Mouse (Mus musculus): ENCODE measurements at regions not wholly inside any gene's neighbourhood (a gene's known extent, or its start where the extent isn't known, plus 50 kb on each side); places are given as distances from the start of the nearest gene placed in this dataset.
A peak's percentile ranks its signal among the peaks of the same experiment; 100 is the strongest.

DNA sequence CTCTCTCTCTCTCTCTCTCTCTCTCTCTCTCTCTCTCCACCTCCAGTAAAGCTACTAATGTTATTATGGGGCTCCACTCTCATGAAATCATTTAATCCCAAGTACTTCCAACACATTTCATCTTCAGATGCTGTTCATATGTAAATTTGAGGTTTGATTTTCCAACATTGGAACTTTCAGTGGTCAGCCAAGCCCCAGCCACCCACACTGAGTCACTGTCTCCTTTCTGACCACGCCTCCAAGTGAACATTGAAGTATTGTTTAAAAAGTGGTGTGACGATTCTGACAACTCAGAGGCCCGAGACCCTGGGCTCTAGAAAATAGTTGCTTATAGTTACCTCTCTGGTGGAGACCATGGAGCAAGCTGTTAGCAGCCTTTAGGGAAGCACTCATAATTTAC lies 313.3 kb downstream of the Qdpr start:
- DNase-seq (ENCODE audit: low spot score), result no peak

DNA sequence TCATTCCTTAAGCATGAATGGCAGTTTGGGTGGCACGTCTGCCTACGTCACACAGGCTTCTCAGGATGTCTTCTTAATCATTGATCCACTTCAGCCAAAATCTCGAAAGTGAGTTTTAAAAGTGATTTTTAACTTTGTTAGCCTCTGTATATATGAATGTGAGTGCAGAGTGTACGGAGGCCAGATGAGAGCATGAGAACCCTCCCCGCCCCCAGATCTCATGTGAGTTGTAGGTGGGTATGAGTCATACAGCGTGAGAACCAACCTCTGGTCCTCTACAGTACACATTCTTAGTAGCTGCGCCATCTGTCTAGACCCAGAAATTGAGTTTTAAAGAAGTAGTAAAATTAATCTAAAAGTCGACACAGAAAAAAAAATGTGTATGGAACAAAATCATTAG lies 322.1 kb downstream of the Qdpr start:
- DNase-seq (ENCODE audit: low spot score), result no peak

DNA sequence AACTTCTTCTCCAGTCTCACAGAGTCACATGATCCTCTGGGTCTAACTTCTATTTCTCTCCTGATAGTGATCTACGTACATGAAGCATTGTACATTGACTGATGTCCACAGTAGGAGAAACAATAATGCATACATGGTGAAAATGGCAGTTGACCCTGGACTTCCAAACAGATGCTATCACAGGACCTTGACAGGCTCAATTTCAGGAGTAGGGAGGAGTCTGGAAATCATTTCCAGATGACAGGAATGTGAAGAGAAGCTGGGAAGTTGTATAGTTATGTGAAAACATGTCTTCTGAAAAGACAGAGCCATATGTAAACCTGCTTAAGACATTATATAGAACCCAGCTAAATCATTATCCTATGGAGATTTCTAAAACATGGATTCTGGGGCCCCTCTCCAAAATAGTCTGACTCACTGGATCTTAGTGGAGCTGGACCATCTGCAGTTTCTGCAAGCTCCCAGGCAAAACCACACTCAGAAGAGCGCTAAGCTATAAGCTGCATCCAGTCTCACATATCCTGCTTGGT lies 322.3 kb upstream of the Ldb2 start:
- DNase-seq (ENCODE audit: low spot score), result no peak

DNA sequence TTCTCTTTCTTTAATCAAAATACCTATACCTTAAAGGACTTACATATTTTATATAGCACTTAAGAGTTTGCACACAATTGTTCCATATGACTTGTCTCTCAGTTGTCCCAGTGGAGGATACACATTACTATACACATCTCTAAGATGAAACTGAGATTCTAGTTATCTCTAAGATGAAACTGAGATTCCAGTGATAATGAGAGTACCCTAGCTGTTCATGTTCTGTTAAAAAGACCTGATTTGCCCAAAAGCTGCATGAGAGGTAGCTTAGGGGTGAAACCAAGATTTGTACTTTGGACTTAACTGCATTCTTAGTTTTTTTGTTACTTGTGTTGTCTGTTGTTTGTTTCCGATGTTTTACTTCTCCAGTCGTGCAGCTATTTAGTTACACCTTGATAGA lies 320.3 kb upstream of the Ldb2 start:
- DNase-seq (ENCODE audit: low spot score), result no peak

DNA sequence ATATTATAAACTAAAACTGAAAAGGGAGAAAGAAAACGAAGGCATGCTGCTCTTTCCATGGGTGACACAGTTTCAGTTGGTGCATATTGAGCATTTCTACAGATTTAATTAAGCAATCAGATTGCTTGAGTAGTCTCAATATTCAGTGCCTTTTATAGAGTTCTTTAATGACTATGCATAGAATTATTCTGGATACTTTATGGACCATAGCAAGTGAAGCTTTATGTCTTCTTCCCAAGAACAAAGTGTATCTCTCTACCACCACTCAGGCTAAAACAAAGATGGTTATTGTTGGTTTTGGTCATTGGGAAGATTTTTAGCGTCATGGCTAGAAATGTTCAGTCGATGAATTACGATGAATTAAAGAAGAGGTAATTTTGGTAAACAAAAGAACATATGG lies 311.8 kb upstream of the Ldb2 start:
- no peak for DNase-seq (ENCODE audit: low spot score)

DNA sequence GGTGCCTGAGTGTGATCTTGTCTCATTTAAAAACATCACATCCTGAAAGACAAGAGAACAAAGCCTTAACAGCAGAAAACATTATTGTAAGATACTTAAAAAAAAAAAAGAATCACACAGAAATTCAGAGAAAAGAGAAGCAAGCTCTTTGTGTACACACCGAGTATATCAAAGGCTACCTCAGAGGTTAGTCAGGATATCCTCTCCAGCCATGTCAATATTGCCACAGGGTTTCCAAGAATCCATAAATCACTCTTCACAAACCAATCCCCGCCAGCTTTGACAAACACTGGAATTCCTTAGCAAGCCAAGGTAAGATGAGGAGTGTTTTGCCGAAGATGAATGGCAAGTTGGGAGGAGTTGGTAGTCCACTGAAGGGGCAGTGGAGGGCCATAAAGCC lies 311.3 kb upstream of the Ldb2 start:
- no peak for DNase-seq (ENCODE audit: low spot score)

DNA sequence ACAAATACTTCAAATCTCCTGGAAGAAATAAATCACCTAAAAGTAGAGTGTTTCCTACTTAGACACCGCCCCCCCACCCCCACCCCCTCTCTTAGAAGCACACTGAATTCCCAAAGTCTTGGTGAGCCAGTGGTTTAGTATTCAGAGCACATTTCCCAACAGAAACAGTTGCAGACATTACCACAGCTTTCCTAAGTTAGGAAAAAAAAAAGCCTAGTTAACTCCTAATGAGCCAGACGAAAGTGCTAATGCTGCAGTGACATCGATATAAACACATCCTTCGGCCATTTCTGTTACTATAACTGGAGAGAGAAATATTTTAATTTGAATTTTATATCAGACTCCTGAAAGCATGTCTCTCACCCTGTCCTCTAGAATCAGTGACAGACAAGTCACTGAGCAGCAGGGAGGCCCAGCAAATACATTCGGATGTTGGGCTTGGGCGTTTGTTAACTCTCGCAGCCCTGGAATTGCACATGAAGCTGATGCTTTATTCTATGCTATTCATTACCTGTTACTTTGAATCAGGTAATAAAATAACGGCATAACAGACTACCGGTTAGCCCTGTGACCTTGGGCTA lies 305.8 kb upstream of the Ldb2 start:
- no peak for DNase-seq (ENCODE audit: low spot score)

DNA sequence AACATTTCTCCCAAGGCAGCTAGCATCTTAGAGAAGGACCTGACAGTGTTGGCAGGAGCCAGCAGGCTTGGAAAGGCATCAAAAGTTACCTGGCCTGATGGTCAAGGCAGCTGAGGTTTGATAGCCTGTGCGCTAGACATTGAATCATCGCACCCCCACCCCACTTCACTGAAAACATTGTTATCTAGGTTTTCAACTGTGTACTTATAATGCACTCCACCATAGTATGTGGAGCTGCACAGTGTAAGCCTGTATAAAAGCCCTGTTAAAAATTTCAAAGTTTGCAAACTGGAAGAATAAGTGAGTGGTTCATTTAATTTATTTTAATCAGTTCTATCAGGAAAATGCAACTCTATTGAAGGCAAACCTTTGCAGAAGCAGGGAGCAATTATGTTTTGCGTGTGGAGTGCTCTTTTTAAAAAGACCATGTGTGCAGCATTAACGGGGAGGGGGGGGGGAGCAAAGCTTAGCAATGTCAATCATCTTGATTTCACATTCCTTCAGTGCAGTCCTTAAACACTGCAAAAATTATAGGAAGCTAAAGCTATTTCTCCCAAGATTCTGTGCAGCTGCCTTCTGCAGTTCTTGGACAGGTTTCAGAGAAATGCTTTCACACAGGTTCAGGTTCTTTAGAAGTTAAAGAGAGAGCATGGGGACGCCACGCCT lies 304.4 kb upstream of the Ldb2 start:
- no peak for DNase-seq (ENCODE audit: low spot score)

DNA sequence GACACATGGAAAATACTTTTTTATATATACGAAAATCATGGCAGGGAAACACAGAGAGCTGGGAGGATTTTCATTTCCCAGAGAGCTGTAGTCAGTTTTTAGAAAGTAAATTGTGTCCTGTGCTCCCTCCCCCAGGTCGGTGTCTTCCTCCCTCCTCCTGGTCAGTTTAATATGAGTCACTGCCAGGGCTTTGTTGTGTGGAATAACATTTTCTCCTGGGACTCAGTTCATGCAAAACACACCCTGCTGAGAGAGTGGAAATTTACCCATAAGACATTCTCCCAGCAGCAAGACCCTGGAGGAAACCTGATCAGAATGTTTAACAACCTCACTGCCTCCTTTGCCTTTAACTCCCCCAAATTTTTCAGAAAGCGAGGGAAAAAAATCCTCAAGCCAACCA lies 303.2 kb upstream of the Ldb2 start:
- peak; percentile 25 for DNase-seq (ENCODE audit: low spot score)

DNA sequence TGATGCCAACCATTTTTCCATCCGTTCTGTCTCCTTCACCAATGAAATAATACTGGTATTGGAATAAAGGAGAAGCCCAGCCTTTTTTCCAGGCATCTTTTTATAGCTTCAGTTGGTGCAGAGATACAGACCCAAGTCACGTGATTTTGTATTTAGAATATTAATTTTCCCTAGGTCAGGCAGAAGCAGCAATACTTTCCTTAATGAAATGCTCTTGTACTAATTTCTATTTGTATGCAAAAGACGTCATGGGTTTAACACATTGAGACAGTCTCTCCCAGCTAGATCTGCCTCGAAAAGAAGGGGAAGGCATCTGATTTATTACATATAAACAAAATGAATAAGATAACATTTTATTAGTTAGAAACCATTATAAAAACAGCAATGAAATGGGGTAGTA lies 302.3 kb upstream of the Ldb2 start:
- DNase-seq (ENCODE audit: low spot score), result no peak

DNA sequence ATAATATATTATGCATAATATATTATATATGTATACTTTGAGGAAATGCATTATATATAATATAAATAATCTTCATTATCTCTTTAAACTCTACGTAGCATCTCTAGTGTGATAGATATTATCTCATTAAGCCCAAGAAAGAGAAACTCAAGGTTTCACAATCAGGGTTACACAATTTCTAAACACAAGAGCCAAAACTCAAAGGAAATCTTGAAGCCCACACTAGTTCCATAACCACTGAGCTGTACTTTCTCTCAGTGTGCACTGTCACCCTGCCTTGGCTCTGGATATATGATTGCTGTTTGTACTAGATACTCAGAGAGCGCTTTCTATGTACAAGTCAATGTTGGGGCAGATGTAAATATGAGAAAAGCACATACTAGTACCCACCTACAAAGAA lies 299.6 kb upstream of the Ldb2 start:
- no peak for DNase-seq (ENCODE audit: low spot score)

DNA sequence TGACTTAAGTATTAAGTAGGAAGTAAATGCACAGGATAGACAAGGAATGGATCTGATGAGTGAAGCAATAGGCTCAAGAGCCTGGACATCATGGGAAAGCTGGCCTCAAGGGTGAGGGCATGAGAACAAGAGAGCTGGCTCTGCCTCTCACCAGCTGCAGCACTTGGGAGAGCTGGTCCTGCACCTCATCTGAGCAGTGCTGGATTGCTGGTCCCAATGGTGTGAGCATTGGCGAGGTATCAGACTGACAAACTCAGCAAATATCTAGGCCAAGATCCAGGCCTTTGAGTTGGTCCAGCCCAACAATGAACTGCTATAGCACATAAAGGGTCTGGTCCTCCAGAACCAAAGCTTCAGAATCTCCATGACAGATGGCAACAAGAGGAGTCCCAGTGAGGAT lies 298.5 kb upstream of the Ldb2 start:
- peak; percentile 30 for DNase-seq (ENCODE audit: low spot score)

DNA sequence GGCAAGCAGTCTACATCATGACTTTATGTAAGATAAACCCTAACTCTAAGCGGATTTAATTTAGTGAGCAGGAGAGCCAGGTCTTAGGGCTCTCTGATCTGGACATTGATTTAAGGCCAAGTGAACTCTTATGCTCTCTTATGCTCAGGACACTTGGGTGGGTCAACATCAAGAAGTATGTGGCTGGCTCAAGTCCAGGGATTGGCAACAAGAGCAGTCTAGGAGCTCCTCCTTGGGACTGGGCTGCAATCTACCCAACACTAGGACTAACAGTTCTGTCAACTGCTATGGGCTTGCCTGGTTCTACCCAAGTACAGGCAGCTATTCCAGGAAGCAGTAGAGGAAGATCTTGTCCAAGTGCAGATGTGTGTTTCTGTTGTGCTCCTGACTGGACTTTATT lies 285.3 kb upstream of the Ldb2 start:
- DNase-seq (ENCODE audit: low spot score), result no peak

DNA sequence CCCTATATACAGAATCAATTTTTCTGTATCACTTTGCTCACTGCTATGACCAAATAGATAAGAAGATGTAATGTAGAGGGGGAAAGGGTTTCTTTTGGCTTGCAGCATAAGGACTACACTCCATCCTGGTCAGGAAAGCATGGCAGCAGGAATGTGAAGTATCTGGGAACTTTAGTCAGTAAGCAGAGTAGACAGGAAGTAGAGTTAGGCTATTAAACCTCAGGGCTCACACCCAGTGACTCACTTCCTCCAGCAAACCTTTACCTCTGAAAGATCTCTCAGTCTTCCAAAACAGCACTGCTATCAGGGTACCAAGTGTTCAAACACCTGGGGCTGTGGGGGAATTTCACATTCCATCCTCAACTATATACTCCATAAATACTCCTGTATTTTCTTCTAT lies 283.1 kb upstream of the Ldb2 start:
- no peak for DNase-seq (ENCODE audit: low spot score)

DNA sequence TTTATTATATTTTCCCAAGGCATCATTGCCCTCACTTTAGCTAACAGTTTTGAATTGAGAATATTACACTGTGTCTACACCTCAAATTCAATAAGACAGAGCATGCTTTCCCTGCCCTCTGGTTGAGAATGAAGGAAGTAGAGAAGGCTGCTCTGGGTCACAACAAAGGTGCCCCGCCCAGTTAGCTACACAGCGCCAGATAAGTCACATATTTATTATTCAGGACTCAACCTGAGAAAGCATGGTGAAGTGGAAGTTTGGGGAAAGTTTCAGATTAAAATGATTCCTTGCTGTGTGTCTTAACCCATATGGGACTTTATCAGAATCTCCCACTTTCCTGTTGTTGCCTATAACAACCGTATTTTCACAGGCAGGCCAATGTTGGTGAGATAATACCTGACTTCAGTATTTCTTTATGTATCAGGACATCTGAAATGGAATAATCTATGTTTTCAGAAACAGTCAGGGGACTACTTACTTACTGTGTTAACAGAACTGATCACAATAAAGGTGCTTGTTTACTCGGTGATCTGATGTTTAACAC lies 276.9 kb upstream of the Ldb2 start:
- no peak for DNase-seq (ENCODE audit: low spot score)

DNA sequence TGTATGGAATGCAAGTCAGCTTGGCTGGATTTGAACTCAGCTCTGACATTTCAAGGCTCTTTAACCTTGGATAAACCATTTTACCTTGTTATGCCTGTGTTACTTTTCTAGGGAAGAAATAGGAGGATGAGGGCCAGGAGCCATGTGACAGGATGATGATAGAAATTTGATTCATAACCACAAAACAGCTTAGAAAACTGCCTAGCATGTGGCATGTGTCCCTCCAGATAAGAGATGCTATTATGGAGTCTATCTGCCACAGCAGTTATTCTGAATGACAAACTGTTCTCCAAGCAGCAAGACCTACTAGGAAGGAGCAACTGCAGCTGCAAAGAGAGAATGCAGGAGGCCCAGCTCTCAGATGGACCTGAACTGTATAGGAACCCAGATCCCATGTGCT lies 275.7 kb upstream of the Ldb2 start:
- DNase-seq (ENCODE audit: low spot score), result no peak

DNA sequence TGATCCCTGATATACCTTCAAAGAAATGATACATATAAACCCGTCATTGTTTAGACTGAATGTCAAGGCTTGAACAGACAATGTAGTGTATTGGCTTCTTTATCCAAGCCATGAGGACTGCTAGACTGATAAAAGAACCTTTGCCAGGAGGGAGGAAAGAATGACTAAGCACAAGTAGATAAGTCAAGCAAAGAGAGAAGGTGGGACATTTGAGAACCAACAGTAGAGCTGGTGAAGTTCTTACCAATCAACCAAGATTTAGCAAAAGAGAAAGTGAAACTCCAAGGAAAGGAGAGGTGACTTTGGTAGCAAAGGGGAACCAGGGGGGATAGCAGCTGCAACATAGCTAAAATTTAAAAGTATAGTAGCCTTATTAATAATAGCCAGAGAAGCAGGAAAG lies 273.0 kb upstream of the Ldb2 start:
- DNase-seq (ENCODE audit: low spot score), result no peak

DNA sequence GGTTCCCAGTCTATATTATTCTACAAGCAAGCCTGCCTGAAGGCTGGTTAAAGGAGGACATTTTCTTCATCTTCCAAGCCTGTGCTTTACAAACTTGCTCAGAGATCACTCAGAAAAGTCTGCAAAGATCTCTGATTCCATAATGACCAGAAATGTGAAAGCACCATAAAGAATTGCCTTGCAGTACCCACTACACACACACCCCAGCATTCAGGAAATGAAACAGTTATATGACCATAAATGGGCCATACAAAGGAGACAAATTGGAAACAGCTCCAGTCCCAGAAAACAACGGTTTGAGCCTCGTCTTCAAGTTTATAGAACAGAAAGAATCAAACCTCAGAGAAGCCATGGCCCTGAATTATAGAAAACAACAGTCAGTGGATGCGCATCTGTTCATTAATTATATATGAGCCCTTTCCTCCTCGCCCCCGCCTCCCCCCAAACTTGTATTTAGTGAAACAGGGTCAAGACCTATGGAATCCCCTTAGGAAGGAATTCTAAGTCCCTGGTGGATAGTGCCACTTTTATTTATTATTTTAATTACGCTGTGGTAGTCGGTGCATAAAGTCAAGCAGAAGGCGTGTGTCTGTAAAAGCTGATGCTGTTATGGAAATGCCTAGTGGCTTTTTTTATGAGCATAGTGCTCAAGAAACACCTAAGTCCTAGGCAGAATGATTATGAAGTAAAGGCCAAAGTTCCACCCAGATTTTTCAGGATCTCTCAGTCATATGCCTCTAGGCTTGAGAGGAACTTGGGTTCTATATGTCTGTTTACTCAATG lies 266.6 kb upstream of the Ldb2 start:
- no peak for DNase-seq (ENCODE audit: low spot score)

DNA sequence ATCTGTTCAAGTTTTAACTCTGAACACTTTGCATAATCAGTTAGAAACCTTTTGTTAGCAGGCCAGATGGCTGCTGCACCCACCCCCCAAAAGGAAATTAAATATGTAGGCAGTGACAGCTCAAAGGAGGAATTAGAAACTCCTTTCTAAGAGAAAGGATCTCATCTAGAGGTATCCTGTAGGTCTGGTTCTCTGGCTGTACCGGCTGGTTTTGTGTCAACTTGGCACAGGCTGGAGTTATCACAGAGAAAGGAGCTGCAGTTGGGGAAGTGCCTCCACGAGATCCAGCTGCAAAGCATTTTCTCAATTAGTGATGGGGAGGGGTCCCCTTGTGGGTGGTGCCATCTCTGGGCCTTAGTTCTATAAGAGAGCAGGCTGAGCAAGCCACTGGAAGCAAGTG lies 263.1 kb upstream of the Ldb2 start:
- no peak for DNase-seq (ENCODE audit: low spot score)

DNA sequence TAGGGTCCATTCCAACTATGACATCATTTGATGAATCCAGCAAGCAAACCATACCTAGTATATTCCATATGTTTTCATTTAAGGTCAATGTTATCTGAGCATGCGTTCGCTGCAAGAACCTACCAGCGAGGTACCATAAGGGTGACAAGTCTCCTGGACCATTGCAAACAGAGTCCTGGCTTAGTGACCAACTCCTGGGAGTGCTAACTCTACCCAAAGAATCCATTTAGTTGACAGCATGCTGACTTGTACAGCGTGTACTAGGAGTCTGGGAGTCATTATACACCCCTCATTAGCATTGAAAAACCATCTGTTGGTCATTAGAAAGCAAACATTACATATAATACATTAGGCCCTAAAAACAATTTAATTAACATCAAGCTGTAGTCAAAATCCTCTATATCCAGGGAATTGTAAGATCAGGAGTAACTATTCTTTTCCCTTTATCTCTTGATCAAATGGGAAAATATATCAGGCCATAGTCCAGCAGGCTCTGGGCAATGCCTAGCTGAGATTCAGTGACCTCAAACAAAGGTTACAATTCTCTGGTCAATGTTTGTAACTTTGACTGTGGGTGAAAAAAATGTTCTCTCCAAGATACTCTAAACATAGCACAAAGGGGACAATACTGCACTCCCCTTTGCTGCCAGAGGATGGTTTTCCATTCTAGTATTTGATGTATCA lies 255.9 kb upstream of the Ldb2 start:
- peak; percentile 17 for DNase-seq (ENCODE audit: low spot score)

DNA sequence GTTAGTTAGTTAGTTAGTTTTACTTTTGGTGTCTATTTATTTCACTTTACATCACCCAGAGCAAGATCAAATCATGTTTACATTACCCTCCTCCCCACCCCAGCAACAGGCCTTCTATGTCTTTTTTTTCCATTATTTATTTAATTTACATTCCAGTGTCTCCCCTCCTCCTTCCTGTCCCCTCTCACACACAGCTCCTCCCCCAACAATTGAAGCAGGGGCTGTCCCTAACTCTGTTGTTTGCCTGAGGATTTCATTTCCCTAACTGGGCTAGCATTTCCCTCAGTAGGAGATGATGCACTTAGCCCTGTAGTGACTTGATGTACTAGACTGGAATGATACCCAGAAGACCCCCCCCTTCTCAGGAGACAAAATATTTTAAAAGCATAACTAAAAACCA lies 249.9 kb upstream of the Ldb2 start:
- DNase-seq (ENCODE audit: low spot score), result no peak

DNA sequence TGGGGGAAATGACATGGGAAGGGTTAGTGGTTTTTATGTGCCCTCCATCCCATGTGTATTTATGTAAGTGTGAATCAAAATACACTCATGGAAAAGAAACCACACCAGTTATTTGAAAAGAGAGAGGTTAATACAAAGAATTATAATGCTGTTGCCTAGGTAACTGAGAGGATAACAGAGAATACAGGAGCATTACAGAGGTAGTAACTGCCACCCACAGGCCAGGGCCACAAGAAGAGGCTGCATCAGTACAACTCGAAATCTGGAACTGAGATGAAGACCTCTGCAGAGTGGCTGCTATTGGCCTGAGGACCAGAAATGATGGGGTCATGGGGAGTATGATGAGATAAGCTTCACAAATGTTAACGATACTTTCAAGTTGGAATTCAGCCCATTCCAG lies 243.4 kb upstream of the Ldb2 start:
- no peak for DNase-seq (ENCODE audit: low spot score)

All from gastrocnemius, adult 18-20 months (tissue).